Mouse (Mus musculus): ENCODE measurements around the gene Btbd9.

The Btbd9 gene

GRCm38 (mm10) chr17:30280323-30281118 is 295.8 kb downstream of the Btbd9 start:
- DNase-seq (ENCODE audit: low spot score) = no peak

DNA sequence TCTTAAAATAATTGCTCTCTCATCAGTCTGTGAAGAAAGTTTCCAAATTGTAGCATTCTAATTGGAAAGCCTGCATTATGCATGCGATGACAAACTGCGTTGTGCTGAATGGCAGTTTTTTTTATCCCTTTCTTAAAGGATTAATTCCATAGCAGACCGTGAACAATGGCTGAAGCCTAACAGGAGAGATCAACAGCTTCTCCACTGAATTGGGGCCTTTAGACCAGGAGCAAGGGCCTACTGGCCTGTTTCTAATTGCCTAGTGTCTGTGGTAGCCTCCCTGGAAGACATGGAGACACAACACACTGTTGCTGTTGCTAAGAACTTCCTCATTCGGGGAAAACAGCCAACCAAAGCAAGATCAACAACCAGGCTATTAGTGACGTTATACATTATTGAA is 296.6 kb downstream of the Btbd9 start:
- DNase-seq (ENCODE audit: low spot score) = no peak

DNA sequence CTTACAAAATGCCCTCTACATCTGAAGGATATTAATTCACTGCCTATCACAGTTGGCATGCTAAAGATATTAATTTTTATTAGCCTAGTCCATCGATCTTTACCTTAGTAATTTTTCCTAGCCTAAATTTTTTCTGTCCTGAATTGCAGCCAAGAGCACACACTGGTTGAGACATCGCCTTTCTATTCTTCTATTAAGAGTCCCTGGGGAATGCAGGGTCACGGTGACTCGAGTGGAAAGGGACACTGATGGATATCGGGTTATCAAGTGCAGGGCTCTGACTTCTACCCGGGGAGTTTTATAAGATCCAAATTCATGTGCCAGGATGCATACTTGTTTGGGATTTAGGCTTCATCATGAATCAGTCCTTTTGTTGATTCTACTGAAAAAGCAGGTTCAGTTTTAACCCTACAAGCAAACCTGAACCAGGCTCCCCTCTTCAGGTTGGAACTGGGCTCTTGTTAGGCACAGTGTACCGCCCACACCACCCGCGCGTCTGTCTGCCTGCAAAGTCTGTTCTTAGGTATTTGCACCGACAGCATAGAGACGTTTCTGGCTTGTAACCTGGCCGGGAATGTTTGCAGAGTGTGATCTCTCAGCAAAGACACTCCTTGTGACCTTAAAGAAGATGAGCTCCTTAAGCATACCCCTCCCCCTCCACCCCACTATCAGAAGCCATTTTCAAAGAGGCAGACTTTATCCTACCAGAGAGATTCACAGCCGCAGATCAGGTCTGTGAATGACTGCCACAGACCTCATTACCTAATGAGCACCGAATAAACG is 297.5 kb downstream of the Btbd9 start:
- DNase-seq (ENCODE audit: low spot score) = no peak

- no peak for DNase-seq (ENCODE audit: low spot score)
Measured at GRCm38 (mm10) chr17:30276477-30276876, 299.8 kb downstream of the Btbd9 start.

GRCm38 (mm10) chr17:30272769-30273168 is 303.5 kb downstream of the Btbd9 start:
- no peak for DNase-seq (ENCODE audit: low spot score)

DNA sequence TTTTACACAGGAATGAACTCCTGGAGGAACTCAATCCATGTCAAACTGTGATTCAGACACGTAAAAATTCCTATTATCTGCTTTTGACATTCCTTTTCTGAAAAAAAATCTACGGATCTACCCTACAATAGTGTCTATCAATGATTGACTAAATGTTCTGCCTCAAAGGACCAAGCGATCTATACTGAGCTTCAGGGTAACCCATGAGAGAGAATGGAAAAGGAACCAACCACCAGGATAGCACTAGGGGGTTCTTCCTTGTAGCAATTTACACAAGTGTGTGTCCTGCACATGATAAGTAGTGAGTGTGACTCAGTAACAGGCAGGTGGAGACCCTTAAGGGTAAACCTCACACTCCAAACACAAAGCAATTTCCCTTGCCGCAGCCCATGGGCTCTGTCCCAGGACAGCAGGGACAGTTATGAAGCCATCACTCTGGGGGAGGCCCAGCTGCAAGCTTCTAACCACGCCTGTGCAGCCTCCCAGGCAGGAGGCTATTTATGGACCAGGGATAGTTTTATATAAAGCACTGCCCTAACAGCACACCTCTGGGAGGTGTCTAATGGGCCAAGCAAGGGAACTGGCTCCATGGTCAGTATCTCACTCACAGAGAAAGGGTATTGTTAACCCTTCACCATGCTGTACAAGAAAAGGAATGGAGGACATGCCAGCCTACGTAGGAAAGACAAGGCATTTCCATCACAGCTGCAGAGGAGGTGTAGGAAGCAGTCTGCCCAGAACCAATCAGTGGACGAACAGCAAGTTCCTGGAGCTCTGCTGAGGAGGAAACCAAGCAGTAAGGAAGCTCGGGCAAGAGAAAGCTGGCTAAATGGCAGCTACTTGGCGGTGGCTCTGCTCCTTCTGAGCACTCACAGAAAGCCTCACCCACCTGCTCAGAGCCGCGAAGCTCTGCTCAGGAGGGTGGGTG is 306.9 kb downstream of the Btbd9 start:
- no peak for DNase-seq (ENCODE audit: low spot score)

- no peak for DNase-seq (ENCODE audit: low spot score)
Measured at GRCm38 (mm10) chr17:30268456-30268855, 307.8 kb downstream of the Btbd9 start.

DNA sequence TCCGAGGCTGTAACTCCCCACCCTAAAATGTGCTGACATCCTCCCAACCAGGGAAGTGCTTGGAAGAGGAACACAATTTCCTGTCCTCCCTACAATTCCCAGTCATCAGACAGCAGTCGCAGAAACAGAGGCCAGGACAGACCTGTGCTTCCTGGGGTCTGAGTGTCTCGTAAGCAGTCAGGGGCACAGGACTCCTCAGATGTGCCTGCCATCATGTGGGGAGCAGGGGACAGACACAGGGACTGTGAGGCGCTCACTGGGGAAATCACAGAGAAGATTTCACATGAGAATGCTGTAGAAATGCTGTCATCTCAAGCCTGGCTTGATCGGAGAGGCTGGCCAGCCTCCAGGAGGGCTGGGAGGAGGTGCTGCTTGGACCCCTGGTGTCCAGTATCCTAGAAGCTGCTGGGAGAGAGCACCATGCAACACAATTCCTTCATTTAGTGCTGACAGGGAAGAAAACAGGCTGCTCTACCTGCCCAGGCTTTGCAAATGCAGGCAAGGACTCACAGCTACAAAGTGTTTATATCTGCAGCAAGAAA is 308.8 kb downstream of the Btbd9 start:
- DNase-seq (ENCODE audit: low spot score) = no peak

DNA sequence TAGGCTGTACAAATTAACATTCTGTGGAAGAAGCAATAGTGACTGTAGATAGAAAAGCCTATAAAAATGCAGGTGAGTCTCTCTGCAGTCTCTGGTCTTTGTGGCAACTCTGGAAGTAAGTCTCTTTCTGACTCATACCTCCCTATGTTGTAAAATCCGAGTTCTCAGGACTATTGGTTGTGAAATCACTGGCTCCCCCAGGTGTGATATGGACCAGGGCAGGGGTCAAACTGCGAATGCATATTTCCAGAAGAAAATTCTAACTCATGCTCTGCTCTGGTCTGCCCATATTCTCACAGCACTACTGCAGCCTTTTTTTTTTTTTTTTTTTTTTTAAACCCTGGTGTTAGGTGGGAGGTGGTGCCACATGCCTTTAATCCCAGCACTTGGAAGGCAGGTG is 312.8 kb downstream of the Btbd9 start:
- no peak for DNase-seq (ENCODE audit: low spot score)

DNA sequence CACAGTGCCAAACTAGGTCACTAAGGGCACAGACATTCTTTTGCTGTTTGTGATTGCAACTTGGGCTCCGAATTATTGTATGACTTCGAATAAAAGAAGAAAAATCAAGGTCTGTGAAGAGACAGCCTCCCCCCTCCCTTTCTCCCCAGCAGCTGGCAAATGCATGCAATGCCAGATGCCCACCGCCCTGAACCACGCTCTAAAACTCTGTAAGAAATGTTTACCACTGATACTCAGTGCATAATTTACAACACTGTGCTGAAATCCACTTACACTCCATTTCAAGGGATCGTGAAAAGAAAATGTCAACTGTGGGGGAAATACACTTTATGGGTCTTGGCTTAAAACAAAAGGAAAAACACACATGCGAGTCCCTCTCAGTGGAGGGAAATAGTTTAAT is 313.3 kb downstream of the Btbd9 start:
- DNase-seq (ENCODE audit: low spot score) = no peak

- DNase-seq (ENCODE audit: low spot score) = no peak
Measured at GRCm38 (mm10) chr17:30262440-30262839, 313.8 kb downstream of the Btbd9 start.

- no peak for DNase-seq (ENCODE audit: low spot score)
Measured at GRCm38 (mm10) chr17:30261983-30262340, 314.3 kb downstream of the Btbd9 start.

GRCm38 (mm10) chr17:30261307-30261982 is 314.8 kb downstream of the Btbd9 start:
- DNase-seq (ENCODE audit: low spot score) = no peak

DNA sequence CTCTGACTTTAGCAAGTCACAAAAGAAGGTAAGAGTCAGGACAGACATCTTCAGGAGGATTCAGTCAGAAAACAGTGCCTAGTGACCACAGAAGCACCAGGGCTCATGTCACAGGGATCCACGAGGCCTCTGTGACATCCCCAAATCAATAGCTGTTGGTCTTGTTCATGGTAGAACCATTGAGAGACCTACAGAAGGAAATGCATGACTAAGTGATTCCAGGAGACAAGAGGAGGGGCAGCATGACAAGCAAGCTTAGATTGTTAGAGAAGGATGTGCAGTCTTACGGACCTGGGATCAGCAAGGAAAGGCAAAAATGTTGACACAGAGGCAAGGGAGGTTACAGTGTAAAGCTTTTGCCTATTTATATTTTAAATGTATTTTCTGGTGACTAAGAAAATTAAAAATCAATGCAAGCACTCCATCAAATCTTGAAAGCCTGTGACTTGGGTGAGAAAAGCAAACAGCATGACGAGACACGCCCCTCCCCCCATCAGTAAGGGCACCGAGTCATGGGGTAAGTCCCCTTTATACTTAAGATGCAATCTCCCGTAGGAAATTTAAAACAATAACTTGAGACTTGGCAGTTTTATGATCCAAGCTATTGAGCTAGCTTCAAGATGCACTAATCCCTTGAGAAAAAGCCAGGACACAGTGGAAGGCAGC is 315.5 kb downstream of the Btbd9 start:
- no peak for DNase-seq (ENCODE audit: low spot score)

GRCm38 (mm10) chr17:30259938-30260337 is 316.4 kb downstream of the Btbd9 start:
- DNase-seq (ENCODE audit: low spot score) = no peak

GRCm38 (mm10) chr17:30258480-30258879 is 317.8 kb downstream of the Btbd9 start:
- DNase-seq (ENCODE audit: low spot score) = no peak

- DNase-seq (ENCODE audit: low spot score) = no peak
Measured at GRCm38 (mm10) chr17:30255928-30256560, 320.2 kb downstream of the Btbd9 start.

DNA sequence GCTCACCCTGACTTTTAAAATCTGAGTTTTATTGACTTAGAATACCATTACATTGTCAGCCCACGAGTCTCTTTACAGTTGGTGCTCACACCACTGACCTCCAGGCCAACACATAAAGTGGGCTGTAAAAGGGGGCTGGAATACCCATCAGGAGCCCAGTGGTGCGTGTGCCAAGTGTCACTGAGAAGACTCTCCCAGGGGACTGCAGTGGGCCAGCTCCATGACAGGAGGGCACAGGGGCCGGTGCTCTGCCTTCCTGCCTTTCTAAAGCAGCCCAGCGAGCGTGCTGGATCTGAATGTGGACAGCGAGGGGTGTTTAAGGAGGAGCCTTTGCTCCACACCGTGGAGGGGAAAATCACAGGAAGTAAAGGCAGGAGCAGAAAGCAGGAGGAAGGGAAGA is 322.4 kb downstream of the Btbd9 start:
- no peak for DNase-seq (ENCODE audit: low spot score)

DNA sequence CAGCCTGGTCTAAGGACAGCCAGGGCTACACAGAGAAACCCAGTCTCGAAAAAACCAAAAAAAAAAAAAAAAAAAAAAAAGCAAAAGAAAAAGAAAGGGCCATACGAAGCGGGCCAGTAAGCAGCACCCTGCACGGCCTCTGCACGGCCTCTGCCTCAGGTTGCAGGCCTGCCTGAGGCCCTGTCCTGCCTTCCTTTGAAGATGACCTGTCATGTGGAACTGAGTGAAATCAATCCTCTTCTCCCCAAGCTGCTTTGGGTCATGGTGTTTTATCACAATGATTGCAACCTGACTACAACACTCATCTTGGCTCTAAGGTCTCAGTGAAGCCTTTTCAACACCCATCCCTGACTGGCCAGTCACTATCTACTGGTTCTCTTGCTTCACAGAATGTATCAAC is 323.3 kb downstream of the Btbd9 start:
- DNase-seq (ENCODE audit: low spot score) = no peak

- DNase-seq (ENCODE audit: low spot score) = no peak
Measured at GRCm38 (mm10) chr17:30245308-30245706, 331.0 kb downstream of the Btbd9 start.
